Mouse (Mus musculus) cerebellum, adult 8-10 months (tissue): ENCODE data around the gene Casc3.

ENCODE experiments used
- DNase-seq: peaks from one replicate; pipeline ENCODE4 v3.0.0; 2022

The Casc3 gene

DNA sequence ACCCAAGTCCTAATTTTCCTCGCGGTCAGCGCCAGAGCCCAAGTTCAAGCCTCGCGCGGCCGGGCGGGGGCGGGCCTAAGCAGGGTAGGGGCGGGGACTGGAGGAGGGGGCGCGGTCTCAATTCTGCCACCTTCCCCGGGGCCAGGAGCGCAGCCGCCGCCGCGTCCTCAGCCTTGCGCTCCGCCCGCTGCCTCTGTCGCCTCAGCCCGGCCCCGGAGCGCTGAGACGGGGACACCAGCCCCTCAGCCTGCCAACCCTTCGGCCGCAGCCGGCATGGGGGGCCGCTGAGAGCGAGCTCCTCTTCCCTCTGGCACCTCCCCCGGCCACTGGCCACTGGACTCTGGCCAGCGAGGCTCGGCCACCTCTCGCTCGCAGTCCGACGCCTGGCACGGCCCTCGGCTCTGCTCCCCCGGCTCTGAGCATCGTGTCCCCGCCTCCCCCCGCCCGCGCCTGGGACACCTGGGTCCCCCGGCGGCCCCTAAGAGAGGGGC is 32.0 kb downstream of the Casc3 start, which contains the start of gene Rapgefl1:
Rapgefl1 (plus strand) TSS at position 135 of the 491 bp plus-strand sequence.
- peak; percentile 81 for DNase-seq

DNA sequence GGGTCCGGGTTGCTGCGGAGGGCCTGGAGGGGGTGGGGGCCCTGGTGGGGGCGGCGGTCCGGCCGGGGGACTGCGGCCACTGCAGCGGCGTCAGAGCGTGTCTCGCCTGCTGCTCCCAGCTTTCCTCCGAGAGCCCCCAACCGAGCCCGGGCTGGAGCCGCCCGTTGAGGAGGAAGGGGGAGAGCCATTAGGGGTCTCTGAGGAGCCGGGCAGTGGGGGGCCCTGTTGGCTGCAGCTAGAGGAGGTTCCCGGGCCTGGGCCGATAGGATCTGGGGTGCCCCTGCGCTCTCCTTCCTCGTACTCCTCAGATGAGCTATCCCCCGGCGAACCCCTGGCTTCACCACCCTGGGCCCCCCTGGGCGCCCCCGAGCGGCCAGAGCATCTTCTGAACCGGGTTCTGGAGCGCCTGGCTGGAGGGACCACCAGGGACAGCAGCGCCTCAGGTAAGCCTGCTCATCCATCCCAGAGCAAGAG is 32.6 kb downstream of the Casc3 start:
- no peak for DNase-seq

DNA sequence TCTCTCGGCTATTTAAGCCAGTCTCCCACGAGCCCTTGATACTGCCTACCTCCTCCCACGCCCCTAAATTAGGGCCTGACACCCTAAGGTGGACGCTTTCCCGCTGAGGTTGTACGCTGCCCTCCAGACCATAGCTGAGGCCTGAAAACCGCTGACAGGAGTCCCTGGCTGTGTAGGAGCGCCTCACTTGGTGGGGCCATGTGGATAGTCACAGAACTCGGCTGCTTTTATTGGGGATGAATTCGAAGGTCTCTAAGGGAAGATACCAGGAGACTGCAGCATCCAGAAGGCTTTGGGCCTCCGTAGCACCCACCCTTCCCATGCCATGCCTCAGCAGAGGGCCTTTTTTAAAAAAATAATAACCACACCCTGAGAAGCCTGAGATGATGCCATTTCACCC is 33.2 kb downstream of the Casc3 start:
- no peak for DNase-seq

DNA sequence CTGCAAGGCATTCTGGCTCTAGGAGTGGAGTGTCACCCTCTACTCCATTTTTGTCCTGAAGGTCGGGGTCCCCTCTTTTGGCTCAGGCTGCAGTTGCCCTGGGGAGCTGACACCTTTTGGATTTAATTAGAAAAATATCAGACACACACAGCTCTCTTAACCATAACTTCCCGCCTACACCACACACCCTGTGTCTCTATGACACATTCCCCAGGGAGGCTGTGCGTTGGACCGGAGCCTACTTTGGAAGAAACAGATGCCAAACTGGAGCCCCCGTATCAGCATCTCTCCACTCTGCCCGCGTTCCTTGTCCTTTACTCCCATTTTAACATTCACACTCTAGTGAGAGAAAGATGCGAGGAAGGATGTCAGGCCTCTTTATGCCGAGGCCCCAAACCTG is 33.8 kb downstream of the Casc3 start:
- DNase-seq = no peak

DNA sequence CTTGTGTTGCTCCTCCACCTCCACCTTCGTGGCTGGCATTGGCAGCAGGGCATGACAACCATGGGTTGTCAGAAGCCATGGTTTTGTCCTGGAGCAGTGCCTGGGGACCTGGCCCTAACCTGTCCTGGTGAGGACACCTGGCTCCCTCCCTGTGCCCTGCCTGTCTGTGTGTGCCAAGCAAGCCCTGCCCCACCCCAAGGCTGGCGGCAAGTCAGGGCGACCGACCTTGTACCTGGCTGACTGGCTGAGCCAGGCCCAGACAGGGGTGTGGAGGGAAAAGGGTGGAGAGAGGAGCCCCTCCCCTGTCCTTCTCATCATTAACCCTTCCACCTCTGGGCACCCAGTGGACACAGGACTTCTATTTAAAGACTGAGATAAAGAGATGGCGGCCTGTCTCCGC is 34.7 kb downstream of the Casc3 start:
- DNase-seq = no peak

DNA sequence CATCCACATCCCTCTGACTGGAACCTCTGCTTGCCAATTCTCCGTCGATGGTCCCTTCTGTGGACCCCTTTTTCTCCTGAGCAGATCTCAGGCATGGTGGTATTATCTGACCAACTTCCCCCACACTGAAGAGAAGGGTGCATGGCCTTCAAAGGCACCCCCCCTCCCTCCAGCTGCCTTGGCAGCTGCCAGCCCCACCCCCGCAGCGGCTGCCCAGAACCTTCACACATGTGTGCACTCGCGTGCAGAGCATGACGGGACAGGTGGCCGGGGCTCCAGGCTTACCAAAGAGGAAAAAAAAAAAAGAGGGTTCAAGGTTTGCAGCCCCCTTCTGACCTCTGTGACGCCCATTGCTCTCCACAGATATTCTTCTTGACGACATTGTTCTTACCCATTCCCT is 35.2 kb downstream of the Casc3 start:
- no peak for DNase-seq

DNA sequence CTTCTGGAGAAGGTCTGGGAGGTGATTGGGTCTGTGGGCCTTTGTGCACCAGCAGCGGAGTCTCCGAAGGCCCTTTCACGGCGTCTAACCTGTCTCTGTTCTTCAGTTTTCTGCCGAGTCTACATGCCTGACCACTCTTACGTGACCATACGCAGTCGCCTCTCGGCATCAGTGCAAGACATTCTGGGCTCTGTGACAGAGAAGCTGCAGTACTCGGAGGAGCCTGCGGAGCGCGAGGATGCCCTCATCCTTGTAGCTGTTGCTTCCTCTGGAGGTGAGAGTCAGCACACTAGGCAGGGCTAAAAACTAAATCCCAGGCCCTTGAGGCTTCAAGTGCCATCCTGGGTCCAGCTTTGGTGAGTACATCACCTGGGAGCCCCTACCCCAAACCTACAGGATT is 41.3 kb downstream of the Casc3 start:
- peak; percentile 52 for DNase-seq

DNA sequence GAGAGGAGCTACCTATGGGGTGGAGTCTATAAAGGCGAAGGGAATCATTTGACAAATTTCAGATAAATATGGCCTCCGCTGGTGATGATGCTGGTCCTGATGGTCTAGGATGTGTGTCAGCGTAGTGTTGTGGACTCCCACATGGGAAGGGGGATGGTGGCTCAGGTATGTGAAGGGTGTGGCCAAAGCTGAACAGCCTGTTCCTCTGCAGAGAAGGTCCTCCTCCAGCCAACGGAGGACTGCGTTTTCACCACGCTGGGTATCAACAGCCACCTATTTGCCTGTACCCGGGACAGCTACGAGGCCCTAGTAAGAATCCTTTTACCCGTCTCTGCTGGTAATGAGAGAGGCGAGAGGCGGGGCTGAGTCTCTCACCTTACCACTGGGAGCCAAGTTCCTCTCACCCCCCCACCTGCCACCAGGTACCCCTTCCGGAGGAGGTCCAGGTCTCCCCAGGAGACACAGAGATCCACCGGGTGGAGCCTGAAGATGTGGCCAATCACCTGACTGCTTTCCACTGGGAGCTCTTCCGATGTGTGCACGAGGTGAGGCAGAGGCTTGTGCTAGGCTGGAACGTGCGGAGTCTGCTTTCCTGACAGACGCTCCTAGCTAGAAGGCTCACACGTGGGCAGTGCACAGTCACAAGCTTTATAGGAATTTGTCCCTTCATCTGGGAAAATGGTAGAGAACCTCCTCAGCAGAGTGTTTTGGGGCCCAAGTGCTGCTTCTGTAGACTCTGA is 42.3 kb downstream of the Casc3 start:
- DNase-seq = no peak

DNA sequence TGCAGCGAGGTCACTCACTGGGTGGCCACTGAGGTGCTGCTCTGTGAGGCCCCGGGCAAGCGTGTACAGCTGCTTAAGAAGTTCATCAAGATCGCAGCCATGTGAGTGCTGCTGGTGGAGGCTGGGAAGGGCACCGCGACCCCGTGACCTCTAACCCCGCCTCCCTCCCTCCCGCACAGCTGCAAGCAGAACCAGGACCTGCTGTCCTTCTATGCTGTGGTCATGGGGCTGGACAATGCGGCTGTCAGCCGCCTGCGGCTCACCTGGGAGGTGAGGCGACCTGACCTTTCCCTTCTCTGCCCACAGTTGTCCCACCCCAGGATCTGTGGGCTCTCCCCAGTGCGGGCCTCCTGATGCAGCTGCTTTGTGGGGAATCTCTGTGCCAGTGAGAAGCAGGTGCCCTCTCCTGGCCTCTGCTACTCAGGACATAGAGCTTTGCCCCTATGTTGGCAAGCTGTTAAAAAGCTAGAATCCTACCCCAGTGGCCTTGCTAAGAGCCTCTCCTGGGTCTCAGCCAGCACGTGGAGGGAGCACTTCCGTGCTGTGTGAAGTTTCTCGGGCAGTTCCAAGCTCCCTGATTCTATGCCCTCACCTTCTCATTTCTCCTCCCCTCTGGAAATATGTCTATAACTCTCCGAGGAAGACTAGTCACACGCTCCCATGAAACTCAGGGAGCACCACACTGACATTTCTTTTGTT is 44.6 kb downstream of the Casc3 start:
- no peak for DNase-seq

DNA sequence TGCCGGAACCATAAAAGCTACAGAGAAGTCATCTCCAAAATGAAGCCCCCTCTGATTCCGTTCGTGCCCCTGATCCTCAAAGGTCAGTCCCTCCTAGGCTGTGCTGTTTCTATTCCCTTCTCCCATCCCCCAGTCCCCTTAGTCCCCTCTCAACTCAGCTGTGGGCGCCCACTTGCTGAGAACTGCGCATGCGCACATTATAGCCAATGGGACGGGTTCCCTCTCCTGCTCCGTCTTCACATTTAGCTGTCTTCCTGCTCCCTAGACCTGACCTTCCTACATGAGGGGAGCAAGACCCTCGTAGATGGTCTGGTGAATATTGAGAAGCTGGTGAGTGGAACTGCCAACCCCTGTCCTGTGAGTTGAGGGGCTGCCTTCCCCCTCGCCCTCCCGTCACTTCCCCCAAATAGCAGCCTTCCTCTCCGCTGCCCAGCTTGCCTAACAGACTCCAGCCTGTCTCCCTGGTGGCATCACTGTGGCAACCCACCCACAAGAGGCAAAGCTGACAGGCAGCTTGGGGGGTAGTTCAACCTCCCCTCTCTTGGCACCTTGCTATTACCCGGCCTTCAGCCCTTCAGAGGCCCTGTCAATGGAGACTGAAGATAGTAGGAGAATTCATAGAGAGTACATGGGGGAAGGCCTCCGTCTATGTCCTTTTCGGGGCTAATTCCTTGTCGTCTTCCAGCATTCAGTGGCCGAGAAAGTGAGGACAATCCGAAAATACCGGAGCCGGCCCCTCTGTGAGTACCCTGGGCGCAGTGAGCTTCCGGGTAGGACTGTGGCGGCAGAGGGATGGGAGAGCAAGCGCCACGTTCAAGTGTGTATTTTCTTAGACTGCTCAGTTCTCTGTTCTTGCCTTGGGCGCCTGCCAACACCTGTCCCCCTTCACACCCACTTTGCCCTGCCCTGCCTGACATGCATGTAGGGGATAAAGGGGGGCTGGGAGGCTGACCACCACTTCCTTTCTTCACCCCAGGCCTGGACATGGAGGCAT is 45.7 kb downstream of the Casc3 start:
- DNase-seq = no peak

DNA sequence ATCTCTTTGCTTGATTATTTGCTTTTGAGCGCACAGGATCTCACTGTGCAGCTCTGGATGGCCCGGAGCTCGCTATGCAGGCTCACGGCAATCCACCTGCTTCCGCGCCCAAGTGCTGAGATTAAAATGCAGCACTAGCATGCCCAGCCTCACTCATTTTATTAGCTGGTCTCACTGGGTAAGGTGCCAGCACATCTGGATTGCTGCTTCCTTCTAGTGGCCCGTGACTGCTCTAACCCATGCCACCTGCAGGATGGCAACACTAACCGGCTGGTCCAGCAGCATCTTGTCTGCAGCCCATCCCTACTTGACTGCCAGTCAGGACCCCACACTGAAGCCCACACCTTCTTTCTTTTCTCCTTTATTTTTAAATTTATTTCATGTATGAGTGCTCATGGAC is 49.4 kb downstream of the Casc3 start:
- no peak for DNase-seq

DNA sequence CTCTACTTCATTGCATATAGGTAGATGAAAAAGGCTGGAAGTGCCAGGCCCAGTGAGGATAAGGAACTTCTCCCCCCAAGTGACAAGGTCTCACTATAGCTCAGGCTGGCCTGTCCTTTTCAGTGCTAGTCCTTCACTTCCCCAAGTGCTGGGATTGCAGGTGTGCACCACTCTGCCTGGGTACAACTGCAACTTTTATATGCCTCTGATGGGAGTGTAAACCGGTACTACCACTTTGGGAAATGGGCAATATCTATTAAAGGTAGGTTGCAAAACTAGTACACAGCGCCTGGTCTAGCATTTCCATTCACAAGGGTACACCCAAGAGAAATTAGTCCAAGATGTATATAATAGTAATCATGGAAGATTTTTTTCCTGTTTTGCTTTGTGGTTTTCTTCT is 50.0 kb downstream of the Casc3 start:
- no peak for DNase-seq

DNA sequence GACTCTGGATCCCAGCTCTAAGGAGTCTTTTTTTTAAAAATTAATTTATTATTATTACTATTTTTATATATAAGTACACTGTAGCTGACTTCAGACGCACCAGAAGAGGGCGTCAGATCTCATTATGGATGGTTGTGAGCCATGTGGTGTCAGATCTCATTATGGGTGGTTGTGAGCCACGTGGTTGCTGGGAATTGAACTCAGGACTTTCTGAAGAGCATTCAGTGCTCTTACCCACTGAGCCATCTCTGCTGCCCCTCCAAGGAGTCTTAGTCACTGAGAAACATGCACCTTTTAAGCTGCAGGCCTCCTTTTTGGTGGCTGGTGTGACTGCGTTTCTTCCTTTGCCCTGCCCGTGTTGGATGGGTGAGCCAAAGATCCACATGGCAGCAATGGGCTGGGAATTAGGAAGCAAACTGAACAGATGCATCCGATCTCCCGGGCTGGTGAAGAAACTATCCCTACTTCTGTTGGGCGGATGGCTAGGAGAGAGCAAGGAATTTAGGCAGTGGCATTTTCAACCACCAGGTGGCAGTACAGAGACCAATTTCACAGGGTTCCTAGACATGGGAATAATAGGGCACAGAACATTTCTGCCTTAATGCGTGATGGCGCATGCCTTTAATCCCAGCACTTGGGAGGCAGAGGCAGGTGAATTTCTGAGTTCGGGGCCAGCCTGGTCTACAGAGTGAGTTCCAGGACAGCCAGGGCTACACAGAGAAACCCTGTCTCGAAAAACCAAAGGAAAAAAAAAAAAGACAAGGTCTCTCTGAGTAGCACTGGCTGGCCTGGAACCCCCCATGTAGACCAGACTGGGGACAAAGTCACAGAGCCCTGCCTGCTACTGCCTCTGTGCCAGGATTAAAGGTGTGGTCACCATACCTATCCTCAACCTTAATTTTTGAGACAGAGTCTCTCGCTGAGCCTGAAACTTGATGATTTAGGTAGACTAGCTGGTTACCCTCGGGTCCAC is 54.3 kb downstream of the Casc3 start:
- peak; percentile 85 for DNase-seq

DNA sequence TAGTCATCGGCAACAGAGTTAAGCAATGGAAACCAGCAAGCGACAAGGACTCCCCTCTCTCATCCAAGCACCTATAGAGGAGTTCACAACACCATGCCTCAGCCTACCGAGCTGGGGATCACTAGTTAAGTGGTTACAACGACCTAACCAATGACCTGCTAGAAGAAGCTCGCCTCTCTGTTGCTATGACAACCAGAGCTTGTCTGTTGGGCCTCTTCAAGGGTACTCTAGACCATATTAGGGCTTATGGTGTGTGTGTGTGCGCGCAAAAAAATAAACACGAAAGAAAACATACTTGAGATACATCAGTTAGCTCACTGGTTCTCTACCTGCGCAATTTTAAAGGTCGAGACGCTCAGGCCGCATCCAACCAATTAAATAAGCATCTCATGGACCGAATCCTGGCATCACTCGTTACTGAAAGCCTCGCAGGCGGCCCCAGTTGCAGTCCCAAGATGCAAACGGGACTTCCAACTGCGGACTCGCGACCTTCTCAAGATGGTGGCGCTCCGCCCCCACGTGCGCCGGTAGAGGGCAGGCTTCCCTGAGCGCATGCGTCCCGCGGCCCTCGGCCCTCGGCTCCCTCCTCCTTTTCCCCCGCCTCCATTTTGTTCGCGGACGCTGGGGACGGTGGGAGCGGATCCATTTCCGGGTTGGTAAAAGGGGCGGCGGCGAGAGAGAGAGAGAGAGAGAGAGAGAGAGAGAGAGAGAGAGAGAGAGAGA is 58.5 kb downstream of the Casc3 start, which contains the start of gene Wipf2:
Wipf2 (plus strand) TSS at position 611 of the 723 bp plus-strand sequence.
- DNase-seq = peak; percentile 94

DNA sequence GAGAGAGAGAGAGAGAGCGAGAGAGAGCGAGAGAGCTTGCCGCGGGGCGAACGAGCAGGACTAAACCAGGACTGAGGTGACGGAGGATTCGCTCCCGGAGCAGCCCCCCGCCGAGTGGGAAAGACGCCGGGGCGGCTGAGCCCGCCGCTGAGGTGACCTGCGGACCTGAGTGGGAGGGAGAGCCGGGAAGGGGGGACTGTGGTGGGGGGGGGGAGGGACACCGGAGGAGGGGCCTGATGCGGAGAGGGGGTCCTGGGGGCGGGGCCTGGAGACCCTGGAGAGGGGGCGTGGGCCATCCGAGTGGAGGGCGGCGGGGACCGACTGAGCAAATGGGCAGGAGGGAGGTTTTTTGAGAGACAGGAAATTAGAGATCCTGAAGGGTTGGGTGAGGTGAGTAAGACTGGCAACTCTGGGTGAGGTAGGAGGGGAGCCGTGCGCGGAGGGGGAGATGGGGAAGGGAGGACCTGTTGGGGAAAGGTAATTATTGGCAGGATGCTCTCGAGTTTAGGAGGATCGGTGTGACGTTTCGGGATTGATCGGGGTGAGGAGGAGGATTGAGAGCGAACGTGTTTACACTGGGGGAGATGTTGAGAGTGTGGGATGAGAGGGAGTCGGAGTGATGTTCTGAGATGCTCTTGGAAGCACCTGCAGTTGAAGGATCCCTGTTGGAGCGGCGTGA is 59.2 kb downstream of the Casc3 start:
- DNase-seq = peak; percentile 53

DNA sequence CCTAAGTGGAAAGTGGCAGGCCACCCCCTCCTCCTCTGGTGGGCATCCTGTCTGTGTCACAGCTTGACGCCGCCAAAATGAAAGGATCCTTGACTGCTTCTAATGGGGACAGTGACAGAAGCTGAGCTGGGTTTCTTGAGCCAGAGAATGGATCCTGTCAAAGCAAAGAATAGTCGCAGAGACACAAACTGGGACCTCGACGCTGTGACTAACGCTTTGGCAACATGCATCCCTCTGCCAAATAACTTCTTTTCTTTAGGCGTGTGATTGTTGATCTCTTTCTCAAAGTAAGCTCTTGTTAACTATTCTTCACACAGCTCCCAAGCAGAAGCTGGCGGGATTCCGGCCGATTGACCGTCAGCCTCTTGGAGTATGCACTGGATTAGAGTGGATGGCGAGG is 62.6 kb downstream of the Casc3 start:
- DNase-seq = no peak

DNA sequence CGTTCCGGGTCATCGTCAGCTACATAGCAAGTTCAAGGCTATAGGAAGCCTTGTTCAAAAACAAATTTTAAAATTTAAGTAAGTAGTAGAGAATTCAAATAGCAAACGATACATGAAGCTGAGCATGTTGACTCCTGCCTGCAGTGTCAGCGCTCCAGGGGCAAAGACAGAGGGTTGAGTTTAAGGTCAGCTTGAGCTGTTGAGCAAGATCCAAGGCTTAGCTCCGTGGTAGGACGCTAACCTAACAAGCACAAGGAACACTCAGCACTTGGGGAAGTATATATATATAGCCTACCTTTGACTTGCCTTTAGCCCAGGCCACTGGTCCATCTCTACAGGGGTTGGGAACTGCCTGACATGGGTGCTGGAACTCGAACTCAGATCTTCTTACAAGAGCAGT is 65.2 kb downstream of the Casc3 start:
- no peak for DNase-seq

DNA sequence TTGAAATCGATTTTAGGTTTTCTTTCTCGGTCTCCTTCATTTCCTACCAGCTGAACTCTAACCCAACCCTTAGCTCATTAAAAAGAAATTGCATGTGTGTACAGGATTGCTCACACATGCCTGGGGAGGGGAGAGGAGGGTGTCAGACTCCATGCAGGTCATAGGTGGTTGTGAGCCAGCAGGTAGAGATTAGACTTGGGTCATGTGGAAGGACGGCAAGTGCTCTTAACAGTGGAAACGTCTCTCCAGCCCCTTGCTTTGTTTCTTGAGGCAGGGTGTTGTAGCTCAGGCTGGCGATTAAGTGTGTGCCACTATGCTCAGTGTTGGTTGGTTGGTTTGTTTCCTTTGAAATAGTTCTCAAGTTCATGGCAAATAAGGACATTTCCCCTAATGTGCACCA is 66.1 kb downstream of the Casc3 start:
- no peak for DNase-seq

DNA sequence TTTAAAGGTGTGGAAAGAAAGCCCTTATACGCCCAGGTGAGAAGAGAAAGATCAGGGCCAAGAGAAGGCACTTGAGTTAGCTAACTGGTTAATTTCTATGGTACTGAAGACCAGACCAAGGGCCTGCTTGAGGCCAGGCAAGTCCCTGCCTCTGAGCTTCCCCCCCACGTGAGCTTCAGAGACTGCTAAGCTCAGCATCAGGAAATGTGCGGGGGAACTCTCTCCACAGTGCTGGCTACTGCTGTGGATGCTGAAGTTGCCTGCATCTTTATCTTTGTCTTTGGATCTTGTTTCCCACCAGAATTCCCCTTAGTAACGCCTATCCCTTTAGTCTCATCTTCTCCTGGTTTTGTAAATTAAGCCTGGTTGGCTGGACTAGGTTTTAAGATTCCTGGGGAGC is 66.7 kb downstream of the Casc3 start:
- DNase-seq = no peak

DNA sequence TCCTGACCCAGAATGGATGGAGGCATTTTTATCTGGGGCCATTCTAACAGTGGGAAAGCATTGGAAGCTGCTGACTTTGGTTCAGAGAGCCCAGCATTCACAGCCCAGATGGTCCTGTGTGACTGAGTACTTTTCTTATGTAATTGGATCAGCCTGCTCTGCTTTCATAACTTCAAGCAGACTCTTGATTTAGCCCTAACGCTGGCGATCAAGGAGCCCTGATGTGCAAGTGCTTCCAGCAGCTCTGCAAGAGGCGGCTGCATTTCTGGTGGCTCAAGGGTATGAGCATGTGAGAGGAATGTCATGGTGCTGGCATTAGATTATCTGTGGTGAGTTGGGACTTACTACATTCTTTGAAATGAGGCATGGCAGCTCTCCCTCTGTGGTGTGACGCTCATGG is 67.3 kb downstream of the Casc3 start:
- peak; percentile 47 for DNase-seq
